Mouse (Mus musculus) cortical plate, adult 2 months (tissue): ENCODE measurements at regions not wholly inside any gene's neighbourhood (a gene's known extent, or its start where the extent isn't known, plus 50 kb on each side); places are given as distances from the start of the nearest gene placed in this dataset.

Experiments
- CTCF ChIP-seq: fragments of 200-500 bp; IDR thresholded peaks from 2 replicates; pipeline ENCODE4 v1.5.1; 2011; ENCODE audit warnings: mild to moderate bottlenecking, control low read depth, low read length; ENCODE audit not compliant: insufficient read depth; ENCODE audit errors: extremely low read depth
- POLR2A ChIP-seq: fragments of 200-500 bp; IDR thresholded peaks from 2 replicates; pipeline ENCODE4 v1.6.1; 2011; ENCODE audit warnings: mild to moderate bottlenecking, low read length, control low read depth; ENCODE audit not compliant: insufficient read depth; ENCODE audit errors: extremely low read depth

DNA sequence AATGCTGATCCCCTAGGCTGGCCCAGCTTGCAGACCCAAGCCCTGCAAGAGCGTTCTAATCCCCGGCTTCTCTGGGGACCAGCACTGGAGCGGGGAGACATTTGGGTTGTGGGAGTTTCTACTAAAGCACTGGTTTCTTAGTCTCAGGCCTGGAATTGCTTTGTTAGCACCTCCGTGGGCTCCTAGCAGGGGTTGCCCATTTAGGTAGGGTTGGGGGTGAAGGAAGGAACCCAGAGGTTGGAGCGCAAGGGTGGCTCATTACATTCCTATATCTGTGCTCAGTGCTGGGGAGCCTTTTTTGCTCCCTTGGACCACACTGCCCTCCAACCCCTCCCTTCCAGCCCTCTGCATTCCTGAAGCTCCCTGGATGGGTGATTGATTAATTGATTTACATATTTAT lies 179.1 kb upstream of the 4931429L15Rik start:
- no peak for TF ChIP-seq POLR2A
- no peak for TF ChIP-seq CTCF
